Mouse (Mus musculus) embryonic fibroblast, embryonic 13.5 days (primary cell): Measurements from ENCODE around the gene Dhx35.

ENCODE experiments used
- CTCF ChIP-seq: IDR thresholded peaks from 2 replicates; pipeline ENCODE4 v1.5.1; 2011; ENCODE audit warnings: mild to moderate bottlenecking, control low read depth, low read length, moderate library complexity, borderline replicate concordance; ENCODE audit not compliant: insufficient read depth
- POLR2A ChIP-seq: IDR thresholded peaks from 2 replicates; pipeline ENCODE4 v1.6.1; 2011; ENCODE audit warnings: low read depth, mild to moderate bottlenecking, control low read depth, low read length, moderate library complexity

DNA sequence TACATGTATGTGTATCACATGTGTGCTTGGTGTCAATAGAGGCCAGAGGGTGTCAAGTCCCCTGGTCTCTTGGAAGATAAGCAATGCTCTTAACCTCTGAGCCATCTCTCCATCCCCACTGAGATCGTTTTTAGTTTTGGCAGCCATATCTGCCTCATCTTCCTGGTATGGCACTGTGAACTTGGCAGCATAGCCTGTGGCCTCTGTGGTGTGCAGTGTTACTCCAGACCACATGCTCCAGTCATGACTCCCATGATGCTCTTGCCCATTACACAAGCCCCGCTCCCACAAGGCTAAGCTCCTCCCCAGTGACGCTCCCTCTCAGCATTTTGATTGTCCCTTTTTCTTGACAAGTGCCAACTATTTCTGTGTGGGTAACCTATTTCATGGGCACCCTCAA, 53.4 kb downstream of the Dhx35 start:
- TF ChIP-seq CTCF (no peak), POLR2A (no peak)
